Mouse (Mus musculus) lung, postnatal 0 days (tissue): ENCODE data around the gene Stk11. TPM values are rescaled to one million over a fixed set of nuclear protein-coding genes. Genes with fewer than 3 reads are reported as not detected.

ENCODE experiments used
- ATAC-seq: fragments of 200-750 bp; cut with Nextera tagmentation; 2 replicates; pipeline ENCODE4 v1.8.0; 2017; ENCODE audit warnings: moderate library complexity
- DNase-seq: peaks from one replicate; pipeline ENCODE4 v3.0.0-alpha.2; 2016; ENCODE audit warnings: low spot score
- H3K27ac ChIP-seq: fragments of 300-500 bp; sonication (generic); 2 replicates; pipeline ENCODE4 v1.5.1; 2014; ENCODE audit warnings: antibody characterized with exemption, mild to moderate bottlenecking, low read length, mixed read lengths
- H3K27me3 ChIP-seq: fragments of 300-500 bp; sonication (generic); replicated peaks from 2 replicates; pipeline ENCODE4 v1.6.1; 2014; ENCODE audit warnings: low read length, mixed read lengths; ENCODE audit not compliant: insufficient read depth
- H3K36me3 ChIP-seq: fragments of 300-500 bp; sonication (generic); 2 replicates; pipeline ENCODE4 v1.6.1; 2014; ENCODE audit warnings: low read length, mixed read lengths; ENCODE audit not compliant: insufficient read depth
- H3K4me1 ChIP-seq: fragments of 300-500 bp; sonication (generic); 2 replicates; pipeline ENCODE4 v1.6.1; 2014; ENCODE audit warnings: antibody characterized with exemption, low read depth, low read length, mixed read lengths; ENCODE audit not compliant: insufficient read depth
- H3K4me2 ChIP-seq: fragments of 300-500 bp; sonication (generic); replicated peaks from 2 replicates; pipeline ENCODE4 v1.6.1; 2014; ENCODE audit warnings: low read depth, mild to moderate bottlenecking, low read length, moderate library complexity, mixed read lengths
- H3K4me3 ChIP-seq: fragments of 300-500 bp; sonication (generic); 2 replicates; pipeline ENCODE4 v1.5.1; 2014; ENCODE audit warnings: low read depth, low read length
- H3K9ac ChIP-seq: fragments of 300-500 bp; sonication (generic); replicated peaks from 2 replicates; pipeline ENCODE4 v1.6.1; 2014; ENCODE audit warnings: low read depth, mild to moderate bottlenecking
- H3K9me3 ChIP-seq: fragments of 300-500 bp; sonication (generic); 2 replicates; pipeline ENCODE4 v1.6.1; 2016; ENCODE audit warnings: low read length, mixed read lengths
- CTCF ChIP-seq: IDR thresholded peaks from 2 replicates; pipeline ENCODE4 v1.5.1; 2016; ENCODE audit warnings: antibody characterized with exemption, mild to moderate bottlenecking
- EP300 ChIP-seq: IDR thresholded peaks from 2 replicates; pipeline ENCODE4 v1.6.1; 2016; ENCODE audit warnings: antibody characterized with exemption, mild to moderate bottlenecking, control low read depth
- WGBS: fragments of 180-500 bp; shearing (Covaris S2); extraction: QIAGEN DNeasy Blood & Tissue Kit; methylation state at CpG from one replicate; pipeline ENCODE4 v1.1.7; 2014; 5-methylcytosine and 5-hydroxymethylcytosine counted together
- polyA plus RNA-seq: library from polyadenylated mRNA; unstranded; fragments of >200 nt; fragmentation: Nextera tagmentation; extraction: Ambion mirVana; gene quantifications from 2 replicates; pipeline ENCODE4 v1.2.1, GENCODE M21; 2015

Stk11 gene
- polyA plus RNA-seq, 1 experiment from 2014 or later: 19.0 TPM

DNA sequence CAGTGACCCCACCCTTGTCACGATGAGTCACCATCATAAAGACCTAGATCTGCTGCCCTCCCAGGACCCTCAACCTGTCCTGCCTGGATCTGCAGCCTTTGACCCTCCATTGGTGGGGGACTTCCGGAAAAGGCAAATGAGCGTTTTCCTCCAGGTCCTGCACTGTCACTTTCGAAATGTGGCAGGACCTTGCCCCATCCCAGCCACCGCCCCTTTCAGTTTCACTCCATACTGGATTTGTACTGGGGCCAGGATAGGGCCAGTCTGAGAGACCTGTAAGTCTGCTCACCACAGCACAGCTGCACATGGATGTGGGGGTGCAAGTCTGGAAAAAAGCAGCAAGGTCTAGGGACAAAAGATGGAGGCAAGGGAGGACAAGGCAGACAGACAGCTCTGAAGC is 17.0 kb upstream of the Stk11 start:
- Histone ChIP-seq H3K4me3 (no peak overlapping the region), H3K9me3 (no peaks in the 10 kb centered on the region), H3K4me2 (no peak overlapping the region), H3K27ac (peak overlapping the region; percentile 43; the same call in 1 of the 2 replicates), H3K9ac (no peak overlapping the region), H3K27me3 (no peaks in the 10 kb centered on the region), H3K36me3 (no peaks in the 10 kb centered on the region), H3K4me1 (peaks cover 40% of the 10 kb centered on the region)
- no peak for TF ChIP-seq CTCF
- TF ChIP-seq EP300: no peak
- 72% methylated on average over 5 of the region's 5 CpGs for WGBS
- DNase-seq (no peak), ATAC-seq (no peak)

DNA sequence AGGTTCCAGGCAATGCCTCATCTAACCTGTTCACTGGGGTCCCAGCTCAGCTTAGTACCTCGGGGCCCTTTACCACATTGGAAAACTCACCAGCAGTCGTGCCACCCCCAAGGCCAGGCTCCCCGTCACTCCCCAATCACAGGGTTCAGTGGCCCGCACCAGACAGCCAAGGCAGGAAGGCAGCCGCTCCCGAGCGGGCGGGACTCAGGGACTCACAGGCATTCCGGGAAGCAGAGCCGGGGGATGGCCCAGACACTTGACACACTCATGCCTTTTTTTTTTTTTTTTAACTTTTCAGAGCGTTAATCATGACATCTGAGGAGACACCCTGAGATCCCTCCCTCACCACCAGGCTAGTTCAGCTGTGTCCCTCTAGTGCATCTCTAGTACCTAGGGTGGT is 14.6 kb upstream of the Stk11 start:
- no peaks in the 10 kb centered on the region for H3K9me3 ChIP-seq
- H3K36me3 ChIP-seq: no peaks in the 10 kb centered on the region

DNA sequence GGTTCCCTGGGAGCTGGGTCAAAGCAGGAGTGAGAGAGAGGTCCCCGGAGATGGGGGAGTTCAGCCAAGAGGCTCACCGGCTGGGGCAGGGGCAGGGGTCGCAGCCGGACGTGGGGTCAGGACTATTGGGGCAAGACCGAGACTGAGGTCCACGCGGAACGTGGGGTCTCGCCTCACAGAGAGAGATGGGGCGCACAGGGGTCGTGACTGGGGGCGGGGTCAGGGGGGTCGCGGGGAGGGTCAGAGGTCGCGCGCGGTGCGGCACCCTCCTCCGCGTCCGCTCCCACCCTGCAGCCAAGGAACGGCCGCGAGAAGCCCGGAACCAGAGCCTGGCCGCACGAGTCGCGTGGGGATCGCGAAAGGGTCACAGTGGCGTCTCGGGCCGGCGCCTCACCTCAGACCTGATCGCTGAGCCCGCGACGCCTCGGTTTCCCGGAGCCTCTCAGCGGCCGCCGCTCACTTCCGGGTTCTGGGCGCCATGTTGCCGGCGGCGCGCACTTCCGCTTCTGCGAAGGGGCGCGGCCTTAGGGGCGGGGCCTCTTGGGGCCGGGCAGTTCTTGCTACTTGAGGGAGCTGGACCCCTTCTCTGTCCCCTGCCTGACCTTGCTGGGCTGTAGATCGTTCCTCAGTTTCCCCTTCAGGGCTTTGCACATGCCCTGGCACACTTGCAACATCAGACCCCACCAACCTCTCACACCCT is 13.2 kb upstream of the Stk11 start:
- Histone ChIP-seq H3K9me3 (no peaks in the 10 kb centered on the region), H3K4me1 (peaks cover 25% of the 10 kb centered on the region; the same call in 1 of the 2 replicates), H3K4me3 (peak overlapping the region; percentile 95), H3K9ac (peak overlapping the region; percentile 96), H3K4me2 (peak overlapping the region; percentile 97), H3K36me3 (no peaks in the 10 kb centered on the region), H3K27me3 (no peaks in the 10 kb centered on the region), H3K27ac (peak overlapping the region; percentile 85)
- ATAC-seq (peak; percentile 86), DNase-seq (peak; percentile 91)
- under 1% methylated on average over 32 of the region's 59 CpGs for WGBS
- TF ChIP-seq EP300 (no peak), CTCF (no peak)

More for the DNA sequence above, 14.6 kb upstream of the Stk11 start:
- 0 out of 2 replicates have a peak overlapping the region, but pooled peaks have one; percentile 96 for H3K9ac ChIP-seq
- ATAC-seq: peak; percentile 52
- H3K4me3 ChIP-seq: peak overlapping the region; percentile 95; the same call in 1 of the 2 replicates
- H3K27me3 ChIP-seq: no peaks in the 10 kb centered on the region
- TF ChIP-seq CTCF (no peak), EP300 (peak; percentile 20; the same call in 1 of the 2 replicates)
- peak overlapping the region; percentile 85 for H3K27ac ChIP-seq
- WGBS: 31% methylated on average over 11 of the region's 11 CpGs
- DNase-seq: peak; percentile 71
- peak overlapping the region; percentile 97 for H3K4me2 ChIP-seq
- H3K4me1 ChIP-seq: peaks cover 38% of the 10 kb centered on the region

DNA sequence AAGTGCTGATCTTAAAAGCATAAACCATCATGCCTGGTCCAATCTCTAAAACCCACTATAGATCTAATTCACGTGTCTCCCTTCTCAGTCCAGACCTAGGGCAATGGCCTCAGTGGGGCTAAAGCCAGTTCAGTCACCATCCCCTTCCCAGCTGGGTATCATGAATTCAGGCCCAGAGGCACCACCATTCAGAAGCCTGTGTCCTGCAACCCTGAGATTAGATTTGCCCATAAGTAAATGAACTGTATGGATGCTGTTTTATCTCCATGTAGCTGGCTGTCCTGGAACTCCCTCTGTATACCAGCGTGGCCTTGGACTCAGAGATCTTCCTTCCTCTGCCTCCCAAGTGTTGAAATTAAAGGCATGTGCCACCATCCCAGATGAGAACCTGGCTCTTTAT is 12.6 kb upstream of the Stk11 start:
- no peak for TF ChIP-seq CTCF
- Histone ChIP-seq H3K27ac (peak overlapping the region; percentile 85; the same call in 1 of the 2 replicates), H3K4me1 (peaks cover 21% of the 10 kb centered on the region; the same call in 1 of the 2 replicates), H3K9me3 (no peaks in the 10 kb centered on the region), H3K36me3 (no peaks in the 10 kb centered on the region), H3K4me2 (no peak overlapping the region; the same call in 1 of the 2 replicates), H3K27me3 (no peaks in the 10 kb centered on the region), H3K4me3 (no peak overlapping the region), H3K9ac (peak overlapping the region; percentile 96; the same call in 1 of the 2 replicates)
- DNase-seq (no peak), ATAC-seq (no peak)
- 79% methylated on average over 2 of the region's 2 CpGs for WGBS

DNA sequence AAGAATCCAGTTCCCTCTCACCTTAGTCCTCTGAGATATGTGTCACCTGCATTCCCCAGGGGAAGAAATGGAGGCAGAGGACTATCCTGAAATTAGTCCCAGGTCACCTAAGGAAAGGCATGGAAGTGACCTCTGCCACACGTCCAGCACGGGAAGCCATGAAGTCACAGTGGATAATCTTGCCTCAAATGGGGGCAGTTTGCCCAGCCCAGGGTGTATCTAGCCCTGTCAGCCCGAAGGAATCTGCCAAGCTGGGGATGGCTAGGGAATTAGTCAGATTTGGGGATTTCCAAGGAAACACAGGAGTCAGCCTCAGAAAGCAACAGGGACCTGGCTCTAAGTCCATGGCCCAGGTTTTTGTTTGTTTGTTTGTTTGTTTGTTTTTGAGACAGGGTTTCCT is 11.4 kb upstream of the Stk11 start:
- Histone ChIP-seq H3K36me3 (no peaks in the 10 kb centered on the region), H3K27me3 (no peaks in the 10 kb centered on the region), H3K4me3 (no peak overlapping the region), H3K27ac (no peak overlapping the region), H3K9ac (no peak overlapping the region), H3K4me1 (peaks cover 18% of the 10 kb centered on the region; the same call in 1 of the 2 replicates), H3K9me3 (no peaks in the 10 kb centered on the region), H3K4me2 (no peak overlapping the region)
- no peak for ATAC-seq
- TF ChIP-seq EP300 (no peak), CTCF (no peak)
- no peak for DNase-seq
- WGBS: 88% methylated on average over 3 of the region's 3 CpGs

DNA sequence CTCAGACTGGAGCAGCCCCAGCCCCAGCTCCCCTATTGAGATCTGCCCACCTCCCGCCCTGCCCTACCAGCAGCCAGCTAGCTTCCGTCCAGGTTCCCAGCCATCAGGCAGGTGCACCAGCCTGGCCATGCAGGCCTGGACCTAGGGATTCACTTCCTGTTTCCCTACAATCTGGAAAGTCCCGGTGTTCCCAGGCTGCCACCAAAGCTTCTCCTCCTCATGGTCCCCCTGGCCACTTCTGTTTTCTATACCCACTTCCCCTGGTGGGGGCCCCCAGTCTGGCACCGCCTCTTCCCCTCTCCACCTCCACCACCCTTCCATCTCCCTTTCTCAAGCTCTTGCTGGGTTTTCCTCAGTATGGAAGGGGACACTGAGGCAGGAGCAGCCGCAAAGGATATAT is 10.1 kb upstream of the Stk11 start, which contains the start of gene Sbno2:
Sbno2 (minus strand) TSS at position 112 of the 400 bp plus-strand sequence.
- 72% methylated on average over 5 of the region's 5 CpGs for WGBS
- H3K4me2 ChIP-seq: no peak within 1 kb of the TSS

More for the DNA sequence above, 10.1 kb upstream of the Stk11 start, which contains the start of gene Sbno2:
- H3K27me3 ChIP-seq: no peaks in the 10 kb centered on the region
- 0 out of 2 replicates have a peak within 1 kb of the TSS, but pooled peaks have one; percentile 26 for H3K27ac ChIP-seq
- ATAC-seq (no peak), DNase-seq (no peak)
- no peaks in the 10 kb centered on the region for H3K36me3 ChIP-seq
- H3K4me1 ChIP-seq: peaks cover 8% of the 10 kb centered on the region; the same call in 1 of the 2 replicates
- H3K9me3 ChIP-seq: no peaks in the 10 kb centered on the region
- H3K9ac ChIP-seq: 0 out of 2 replicates have a peak within 1 kb of the TSS, but pooled peaks have one; percentile 4
- TF ChIP-seq CTCF (no peak), EP300 (no peak)
- H3K4me3 ChIP-seq: no peak within 1 kb of the TSS
